Mouse (Mus musculus) thymus, adult 2 months (tissue): ENCODE measurements around the gene Sigmar1.
"Not testable (repeated sequence)": the region's sequence is repeated elsewhere in the genome, so short reads cannot be mapped to it uniquely, and the experiment has no call there.

Experiments used
- CTCF ChIP-seq: fragments of 200-500 bp; IDR thresholded peaks from 2 replicates; pipeline ENCODE4 v1.5.1; 2012; ENCODE audit warnings: mild to moderate bottlenecking, control low read depth, low read length, moderate library complexity, borderline replicate concordance; ENCODE audit not compliant: control insufficient read depth, poor library complexity, insufficient read depth; ENCODE audit errors: extremely low read depth
- POLR2A ChIP-seq: fragments of 200-500 bp; IDR thresholded peaks from 2 replicates; pipeline ENCODE4 v1.6.1; 2012; ENCODE audit warnings: mild to moderate bottlenecking, low read length, control low read depth, moderate library complexity; ENCODE audit not compliant: control insufficient read depth, poor library complexity, insufficient read depth; ENCODE audit errors: extremely low read depth

- peak; percentile 57; the same call in 1 of the 2 replicates for TF ChIP-seq CTCF
- not testable (repeated sequence) for TF ChIP-seq POLR2A
Measured at GRCm38 (mm10) chr4:41696930-41697841, 58.8 kb downstream of the Sigmar1 start, which contains the start of gene Cntfr.
